Mouse (Mus musculus) right cerebral cortex, postnatal 4 days (tissue): ENCODE results near the gene Fam189a2.

ENCODE experiments used
- DNase-seq: peaks from one replicate; pipeline ENCODE4 v3.0.0-alpha.2; 2022

Fam189a2 gene

GRCm38 (mm10) chr19:23924791-23925190 lies 106.0 kb downstream of the Fam189a2 start:
- no peak for DNase-seq

GRCm38 (mm10) chr19:23924057-23924456 lies 106.8 kb downstream of the Fam189a2 start:
- DNase-seq: no peak
